Mouse (Mus musculus) C2C12 (cell line): ENCODE measurements around the gene Unc79. TPM values are rescaled to one million over a fixed set of nuclear protein-coding genes. Genes with fewer than 3 reads are reported as not detected.

ENCODE experiments used
- H3K27me3 ChIP-seq: one replicate; pipeline ENCODE4 v1.6.1; 2011; ENCODE audit not compliant: control insufficient read depth, insufficient read depth, insufficient read length
- H3K36me3 ChIP-seq: one replicate; pipeline ENCODE4 v1.6.1; 2011; ENCODE audit not compliant: control insufficient read depth, insufficient read depth
- H3K4me3 ChIP-seq: one replicate; pipeline ENCODE4 v1.5.1; 2011; ENCODE audit warnings: mild to moderate bottlenecking, control low read depth; ENCODE audit not compliant: poor library complexity, insufficient read depth, severe bottlenecking
- H3K79me2 ChIP-seq: one replicate; pipeline ENCODE4 v1.6.1; 2011; ENCODE audit not compliant: control insufficient read depth, insufficient read depth
- H3K79me3 ChIP-seq: one replicate; pipeline ENCODE4 v1.6.1; 2011; ENCODE audit warnings: low read depth, control low read depth
- H3ac ChIP-seq: one replicate; pipeline ENCODE3; 2011; ENCODE audit warnings: low read depth; ENCODE audit not compliant: control insufficient read depth, insufficient read length
- CEBPB ChIP-seq: IDR thresholded peaks from one replicate; pipeline ENCODE4 v1.6.1; 2011; ENCODE audit warnings: low read depth, mild to moderate bottlenecking, control low read depth, moderate library complexity
- CTCF ChIP-seq: IDR thresholded peaks from one replicate; pipeline ENCODE4 v1.5.1; 2011; ENCODE audit not compliant: control insufficient read depth, insufficient read depth, insufficient read length
- FOSL1 ChIP-seq: IDR thresholded peaks from one replicate; pipeline ENCODE4 v1.8.0; 2011; ENCODE audit warnings: mild to moderate bottlenecking, low read length; ENCODE audit not compliant: poor library complexity, insufficient read depth, severe bottlenecking
- MAX ChIP-seq: IDR thresholded peaks from one replicate; pipeline ENCODE4 v1.6.1; 2011; ENCODE audit warnings: mild to moderate bottlenecking, control low read depth
- MYOD1 ChIP-seq: IDR thresholded peaks from one replicate; pipeline ENCODE4 v1.6.1; 2011; ENCODE audit warnings: low read depth; ENCODE audit not compliant: control insufficient read depth, insufficient read length
- MYOG ChIP-seq: IDR thresholded peaks from one replicate; pipeline ENCODE4 v1.6.1; 2011; ENCODE audit not compliant: control insufficient read depth, insufficient read length; ENCODE audit errors: extremely low read depth
- USF1 ChIP-seq: IDR thresholded peaks from one replicate; pipeline ENCODE4 v1.6.1; 2011; ENCODE audit warnings: low read depth, mild to moderate bottlenecking, control low read depth, moderate library complexity
- polyA plus RNA-seq: library from polyadenylated mRNA; unstranded; fragments of >200 nt; fragmentation: generic; extraction: Trizol; gene quantifications from one replicate; pipeline ENCODE4 v1.2.1, GENCODE M21; 2012; ENCODE audit warnings: missing spikeins

The Unc79 gene
- polyA plus RNA-seq, 1 experiment = not detected

- H3K4me3 ChIP-seq = no peak overlapping the region
- no peaks in the 10 kb centered on the region for H3K79me2 ChIP-seq
- TF ChIP-seq CTCF (no peak), MYOD1 (no peak), FOSL1 (no peak), MYOG (no peak), USF1 (no peak), CEBPB (no peak), MAX (no peak)
These were observed 206.7 kb downstream of the Unc79 start for GRCm38 (mm10) chr12:103155406-103155805.

GRCm38 (mm10) chr12:103157129-103157910, 208.7 kb downstream of the Unc79 start:
- no peak overlapping the region for H3ac ChIP-seq
- no peaks in the 10 kb centered on the region for H3K36me3 ChIP-seq
- H3K79me3 ChIP-seq = no peaks in the 10 kb centered on the region
- H3K4me3 ChIP-seq = no peak overlapping the region
- no peak for TF ChIP-seq CTCF
- no peak for TF ChIP-seq USF1
- no peak for TF ChIP-seq FOSL1
- no peak for TF ChIP-seq MYOG
- TF ChIP-seq MYOD1 = peak; percentile 44
- TF ChIP-seq MAX = no peak
- no peaks in the 10 kb centered on the region for H3K27me3 ChIP-seq
- no peaks in the 10 kb centered on the region for H3K79me2 ChIP-seq

More at GRCm38 (mm10) chr12:103155406-103155805, 206.7 kb downstream of the Unc79 start:
- no peaks in the 10 kb centered on the region for H3K36me3 ChIP-seq
- H3ac ChIP-seq = no peak overlapping the region
- no peaks in the 10 kb centered on the region for H3K79me3 ChIP-seq
- H3K27me3 ChIP-seq = no peaks in the 10 kb centered on the region

- H3K79me3 ChIP-seq = no peaks in the 10 kb centered on the region
- TF ChIP-seq MAX (no peak), CTCF (no peak), CEBPB (no peak), USF1 (no peak), FOSL1 (no peak), MYOD1 (no peak), MYOG (no peak)
- no peak overlapping the region for H3K4me3 ChIP-seq
- H3K36me3 ChIP-seq = no peaks in the 10 kb centered on the region
- no peak overlapping the region for H3ac ChIP-seq
- no peaks in the 10 kb centered on the region for H3K27me3 ChIP-seq
- H3K79me2 ChIP-seq = no peaks in the 10 kb centered on the region
These were observed 210.4 kb downstream of the Unc79 start for GRCm38 (mm10) chr12:103159016-103159415.

- Histone ChIP-seq H3K79me2 (no peaks in the 10 kb centered on the region), H3ac (no peak overlapping the region), H3K36me3 (no peaks in the 10 kb centered on the region), H3K27me3 (no peaks in the 10 kb centered on the region), H3K4me3 (no peak overlapping the region), H3K79me3 (no peaks in the 10 kb centered on the region)
- TF ChIP-seq FOSL1 = no peak
- no peak for TF ChIP-seq MAX
- no peak for TF ChIP-seq CTCF
- TF ChIP-seq MYOD1 = no peak
- no peak for TF ChIP-seq CEBPB
- TF ChIP-seq USF1 = no peak
- no peak for TF ChIP-seq MYOG
These were observed 212.1 kb downstream of the Unc79 start for GRCm38 (mm10) chr12:103160721-103161120.

- no peaks in the 10 kb centered on the region for H3K36me3 ChIP-seq
- TF ChIP-seq MYOG = no peak
- no peak for TF ChIP-seq MAX
- TF ChIP-seq MYOD1 = no peak
- no peak for TF ChIP-seq FOSL1
- TF ChIP-seq CTCF = no peak
- TF ChIP-seq USF1 = no peak
- H3K79me3 ChIP-seq = no peaks in the 10 kb centered on the region
These were observed 214.9 kb downstream of the Unc79 start for GRCm38 (mm10) chr12:103163596-103163995.

More at GRCm38 (mm10) chr12:103163596-103163995, 214.9 kb downstream of the Unc79 start:
- H3K4me3 ChIP-seq = no peak overlapping the region
- H3K79me2 ChIP-seq = no peaks in the 10 kb centered on the region
- H3K27me3 ChIP-seq = no peaks in the 10 kb centered on the region
- H3ac ChIP-seq = no peak overlapping the region
